Mouse (Mus musculus) left cerebral cortex, adult 18-20 months (tissue): Measurements from ENCODE around the gene Lhx5. TPM values are rescaled to one million over a fixed set of nuclear protein-coding genes. Genes with fewer than 3 reads are reported as not detected.
A peak's percentile ranks its signal among the peaks of the same experiment; 100 is the strongest.

ENCODE experiments used
- DNase-seq, 2 experiments: peaks; one replicate each; pipeline ENCODE4 v3.0.0; 2021 to 2022; ENCODE audit warnings: low spot score in 2 of 2, mixed read lengths in 1 of 2
- long read RNA-seq, 2 experiments: library from polyadenylated mRNA; stranded (forward); transcript quantifications; one replicate each; pipeline ENCODE4 v2.0.0; 2021
- total RNA-seq, 2 experiments: library from RNA; stranded (reverse); gene quantifications; 2 replicates each; pipeline ENCODE4 v1.2.3; 2021

Lhx5 gene
- total RNA-seq = not detected
- long read RNA-seq, experiment 1 = 0 reads
- long read RNA-seq, experiment 2 = 0 reads

- DNase-seq = peak in 1 of 2 experiments; percentile 43
Observed at GRCm38 (mm10) chr5:120431649-120432485, at the start of gene Lhx5. Lhx5 (plus strand) TSS chr5:120431699.

GRCm38 (mm10) chr5:120386361-120386760, 45.1 kb upstream of the Lhx5 start:
- peak in 1 of 2 experiments; percentile 2 for DNase-seq

- DNase-seq = no peak
Observed at GRCm38 (mm10) chr5:120388765-120389164, 42.7 kb upstream of the Lhx5 start.

- DNase-seq = no peak
Observed at GRCm38 (mm10) chr5:120389973-120390372, 41.5 kb upstream of the Lhx5 start.

- no peak for DNase-seq
Observed at GRCm38 (mm10) chr5:120393871-120394667, 37.4 kb upstream of the Lhx5 start.

GRCm38 (mm10) chr5:120397988-120398387, 33.5 kb upstream of the Lhx5 start:
- no peak for DNase-seq

- DNase-seq = no peak
Observed at GRCm38 (mm10) chr5:120404831-120405591, 26.5 kb upstream of the Lhx5 start.

GRCm38 (mm10) chr5:120408933-120409332, 22.6 kb upstream of the Lhx5 start:
- DNase-seq = no peak

GRCm38 (mm10) chr5:120409385-120410378, 21.8 kb upstream of the Lhx5 start:
- DNase-seq = peak in 1 of 2 experiments; percentile 17

- no peak for DNase-seq
Observed at GRCm38 (mm10) chr5:120413436-120413835, 18.1 kb upstream of the Lhx5 start.

GRCm38 (mm10) chr5:120420106-120420505, 11.4 kb upstream of the Lhx5 start:
- DNase-seq = peak in 1 of 2 experiments; percentile 42

- no peak for DNase-seq
Observed at GRCm38 (mm10) chr5:120424039-120424438, 7.5 kb upstream of the Lhx5 start.

GRCm38 (mm10) chr5:120424657-120425056, 6.8 kb upstream of the Lhx5 start:
- DNase-seq = no peak

GRCm38 (mm10) chr5:120425711-120426110, 5.8 kb upstream of the Lhx5 start:
- DNase-seq = no peak

- DNase-seq = no peak
Observed at GRCm38 (mm10) chr5:120426572-120426971, 4.9 kb upstream of the Lhx5 start.

GRCm38 (mm10) chr5:120427451-120427938, 4.0 kb upstream of the Lhx5 start:
- no peak for DNase-seq

- DNase-seq = no peak
Observed at GRCm38 (mm10) chr5:120428189-120428838, 3.2 kb upstream of the Lhx5 start.

GRCm38 (mm10) chr5:120428990-120429389, 2.5 kb upstream of the Lhx5 start:
- DNase-seq = no peak

GRCm38 (mm10) chr5:120429692-120430091, 1.8 kb upstream of the Lhx5 start:
- no peak for DNase-seq
